Comparison of ENCODE assay signal across 1 mouse cellular context in the genomic region with DNA sequence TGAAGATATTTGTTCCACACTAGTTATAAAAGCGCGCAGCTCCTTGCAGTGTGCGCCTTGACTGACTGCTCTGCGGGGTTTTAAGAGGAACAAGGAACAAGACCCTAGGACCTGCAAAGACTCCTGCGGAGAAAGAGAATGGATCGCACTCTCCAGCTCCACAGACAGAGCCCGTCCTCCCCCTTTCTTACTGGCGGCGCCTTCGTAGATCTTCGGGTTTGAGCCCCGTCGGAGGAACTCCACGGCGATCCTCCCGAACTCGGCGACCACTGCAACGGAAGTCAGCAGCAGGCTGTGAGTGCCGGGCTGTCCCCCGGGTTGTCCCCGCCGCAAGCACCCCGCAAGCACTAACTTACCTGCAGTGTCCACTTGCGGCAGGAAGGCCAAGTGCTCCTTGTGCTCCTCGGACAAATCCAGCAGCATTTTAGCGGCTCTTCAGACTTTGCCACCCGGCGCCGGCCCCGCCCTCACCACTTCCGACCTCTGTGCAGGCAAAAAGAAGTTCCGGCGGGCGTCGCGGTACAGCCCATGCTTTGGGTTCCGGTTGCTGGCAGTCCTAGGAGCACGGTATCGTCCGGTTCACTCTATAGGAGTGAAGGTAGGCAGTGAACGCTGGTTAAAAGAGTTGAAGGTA.
A peak's percentile ranks its signal among the peaks of the same experiment; 100 is the strongest.
TF ChIP-seq lines count a peak whose summit lies in the region.

A gene (minus strand): TSS at position 485 of the 634 bp plus-strand sequence.

TF ChIP-seq in CH12.LX, 34 proteins besides CTCF, POLR2A, EP300 and RAD21 (continued from another document):
- peak; percentile 83 for TF ChIP-seq MEF2A (IDR thresholded peaks at IDR 0.05; ENCODE audit: borderline replicate concordance, low read depth, low read length)
- peak; percentile 99 for TF ChIP-seq MAZ (IDR thresholded peaks at IDR 0.05; ENCODE audit: low read depth, low read length)
- peak; percentile 26; the same call in 1 of the 2 replicates for TF ChIP-seq GABPA (IDR thresholded peaks at IDR 0.05; ENCODE audit: insufficient replicate concordance, low read depth, low read length)
- no peak for TF ChIP-seq PAX5 (IDR thresholded peaks at IDR 0.05; ENCODE audit: low read length)
- TF ChIP-seq NRF1 (IDR thresholded peaks at IDR 0.05; ENCODE audit: low read depth, low read length) = peak; percentile 40; the same call in 1 of the 2 replicates
- peak; percentile 70 for TF ChIP-seq NELFE (IDR thresholded peaks at IDR 0.05; ENCODE audit: low read depth, low read length)
- no peak for TF ChIP-seq CHD2 (IDR thresholded peaks at IDR 0.05; ENCODE audit: low read length)
- TF ChIP-seq HCFC1 (IDR thresholded peaks at IDR 0.05; ENCODE audit: low read depth, low read length) = peak; percentile 95
- TF ChIP-seq JUN (IDR thresholded peaks at IDR 0.05; ENCODE audit: insufficient read depth, low read depth, low read length) = no peak
- peak; percentile 76; the same call in 1 of the 2 replicates for TF ChIP-seq MYC (IDR thresholded peaks at IDR 0.05; ENCODE audit: low read depth, low read length)
- TF ChIP-seq ZNF384 (IDR thresholded peaks at IDR 0.05; ENCODE audit: low read depth, low read length) = 0 out of 2 replicates have a peak, but pooled peaks have one; percentile 8
- TF ChIP-seq IRF4 (IDR thresholded peaks at IDR 0.05; ENCODE audit: low read depth, low read length) = peak; percentile 79
- TF ChIP-seq SIN3A (IDR thresholded peaks at IDR 0.05; ENCODE audit: low read length) = peak; percentile 92
- peak; percentile 65 for TF ChIP-seq ZMIZ1 (IDR thresholded peaks at IDR 0.05; ENCODE audit: low read depth, low read length)
- no peak for TF ChIP-seq USF2 (conservative IDR thresholded peaks at IDR 0.05; ENCODE audit: low read depth, low read length)
- TF ChIP-seq E2F4 (IDR thresholded peaks at IDR 0.05; ENCODE audit: insufficient replicate concordance, low read depth, low read length) = no peak
- TF ChIP-seq KAT2A (IDR thresholded peaks at IDR 0.05; ENCODE audit: insufficient replicate concordance, low read length) = peak; percentile 85; the same call in 1 of the 2 replicates
- TF ChIP-seq MAFK (IDR thresholded peaks at IDR 0.05; ENCODE audit: insufficient replicate concordance, low read length) = 0 out of 2 replicates have a peak, but pooled peaks have one; percentile 8
- TF ChIP-seq JUND (conservative IDR thresholded peaks at IDR 0.05; ENCODE audit: low read depth, low read length) = 0 out of 2 replicates have a peak, but pooled peaks have one; percentile 19
- TF ChIP-seq BHLHE40 (IDR thresholded peaks at IDR 0.05; ENCODE audit: low read depth, low read length) = no peak
- TF ChIP-seq RCOR1 (conservative IDR thresholded peaks at IDR 0.05; ENCODE audit: low read depth, low read length) = no peak
- TF ChIP-seq POLR2AphosphoS2 (IDR thresholded peaks at IDR 0.05; ENCODE audit: low read depth, low read length) = 0 out of 2 replicates have a peak, but pooled peaks have one; percentile 46
- peak; percentile 96 for TF ChIP-seq TCF12 (IDR thresholded peaks at IDR 0.05; ENCODE audit: low read depth, low read length)
- peak; percentile 84 for TF ChIP-seq MXI1 (IDR thresholded peaks at IDR 0.05; ENCODE audit: low read depth, low read length)
- no peak for TF ChIP-seq ZKSCAN1 (IDR thresholded peaks at IDR 0.05; ENCODE audit: borderline replicate concordance, low read depth, low read length)
- TF ChIP-seq USF1 (IDR thresholded peaks at IDR 0.05; ENCODE audit: low read depth, low read length) = no peak
- TF ChIP-seq UBTF (IDR thresholded peaks at IDR 0.05; ENCODE audit: low read depth, low read length) = no peak
- TF ChIP-seq ELF1 (IDR thresholded peaks at IDR 0.05; ENCODE audit: low read depth, low read length) = peak; percentile 80
- TF ChIP-seq TBP (conservative IDR thresholded peaks at IDR 0.05; ENCODE audit: low read depth, low read length) = peak; percentile 84
- no peak for TF ChIP-seq SMC3 (IDR thresholded peaks at IDR 0.05; ENCODE audit: low read depth, low read length)
